Mouse (Mus musculus) urinary bladder, postnatal 14 days (tissue): ENCODE measurements around the gene Chek2.
A peak's percentile ranks its signal among the peaks of the same experiment; 100 is the strongest.
"Not testable (repeated sequence)": the region's sequence is repeated elsewhere in the genome, so short reads cannot be mapped to it uniquely, and the experiment has no call there.

Experiments
- DNase-seq: peaks from one replicate; pipeline ENCODE4 v3.0.0; 2021; ENCODE audit warnings: low spot score

Gene Chek2

DNA sequence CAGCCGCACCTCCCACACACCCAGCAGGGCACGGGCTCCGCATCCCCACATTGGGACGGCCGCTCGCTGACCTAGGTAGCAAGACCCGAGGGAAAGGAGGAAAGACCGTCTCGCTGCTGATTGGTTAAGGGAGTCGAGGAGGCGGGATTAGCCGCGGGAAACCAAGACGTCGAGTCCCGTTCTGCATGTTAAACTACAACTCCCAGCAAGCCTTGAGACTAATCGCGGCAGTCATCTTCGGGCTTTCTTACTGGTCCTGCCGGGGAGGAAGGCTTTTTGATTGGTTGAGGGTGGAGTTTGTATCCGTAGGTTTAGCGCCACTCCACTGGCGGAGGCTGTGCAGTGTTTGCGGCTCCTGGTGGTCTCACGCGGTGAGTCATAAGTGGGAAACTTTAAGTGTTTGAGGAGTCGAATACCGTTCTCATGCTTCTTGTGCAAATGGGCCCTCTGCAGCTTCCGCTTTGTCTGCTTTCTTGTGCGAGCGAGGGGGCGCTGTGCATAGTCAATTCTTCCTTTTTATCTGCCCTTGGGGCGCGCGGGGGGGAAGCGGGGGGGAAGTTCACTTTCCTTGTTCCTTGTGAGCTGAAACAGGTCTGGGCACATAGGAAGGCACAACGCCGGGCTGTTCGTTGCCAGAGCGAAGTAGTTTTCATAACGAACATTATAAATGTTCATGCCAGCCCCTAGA lies at the start of gene Chek2, which contains the start of gene Hscb:
Gene Chek2 (plus strand): TSS at position 302 of the 688 bp plus-strand sequence.
Gene Hscb (minus strand): TSS at position 100 of the 688 bp plus-strand sequence.
- DNase-seq, result peak; percentile 98

DNA sequence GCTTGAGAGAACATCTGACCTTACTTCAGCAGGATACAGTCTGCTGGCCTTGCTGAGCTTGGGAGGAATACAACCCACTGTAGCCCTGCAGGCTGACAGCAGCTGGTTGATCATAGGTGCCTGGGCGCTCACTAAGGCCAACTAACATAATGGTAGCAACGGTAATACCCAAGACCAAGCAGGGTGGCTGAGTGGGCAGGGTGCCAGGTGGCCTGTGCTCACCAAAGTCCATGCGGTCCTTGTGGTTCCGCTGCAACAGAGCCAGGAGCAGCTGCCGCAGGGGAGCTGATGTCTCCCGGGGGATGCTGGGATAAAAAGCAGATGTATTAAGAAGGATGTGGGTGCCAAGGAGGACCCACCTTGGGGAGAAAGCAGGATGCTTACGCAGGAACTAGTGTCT lies 45.4 kb upstream of the Chek2 start:
- no peak for DNase-seq

- DNase-seq, result peak; percentile 39
These were observed 42.1 kb upstream of the Chek2 start for GRCm38 (mm10) chr5:110797696-110798095.

DNA sequence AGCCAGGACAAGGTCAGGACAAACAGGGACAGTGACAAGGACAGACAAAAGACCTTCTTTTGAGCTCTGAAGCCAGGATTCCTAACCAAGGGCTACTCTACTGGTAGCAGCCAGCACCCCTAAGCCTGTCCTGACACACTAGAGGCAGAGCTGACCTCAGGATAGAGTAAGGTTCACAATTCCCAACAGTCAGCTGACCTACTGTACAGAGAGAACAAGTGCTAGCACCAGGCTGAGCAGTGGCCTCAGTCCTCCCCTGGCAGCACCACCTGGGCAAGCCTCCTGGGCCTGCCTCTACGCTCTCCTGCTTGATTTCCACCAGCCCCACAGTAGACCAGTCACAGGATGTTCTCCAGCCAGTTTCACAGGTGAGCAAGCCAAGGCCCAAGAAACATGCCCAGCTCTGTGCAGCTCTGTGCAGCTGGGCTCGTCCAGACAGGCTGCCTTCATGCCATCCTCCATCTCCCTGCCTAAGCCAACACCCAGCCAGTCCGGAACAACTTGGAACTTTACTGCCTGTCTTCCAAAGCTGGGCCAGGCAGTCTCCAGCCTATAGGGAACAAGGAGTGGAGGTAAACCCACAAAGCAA lies 38.6 kb upstream of the Chek2 start:
- DNase-seq, result peak; percentile 33

DNA sequence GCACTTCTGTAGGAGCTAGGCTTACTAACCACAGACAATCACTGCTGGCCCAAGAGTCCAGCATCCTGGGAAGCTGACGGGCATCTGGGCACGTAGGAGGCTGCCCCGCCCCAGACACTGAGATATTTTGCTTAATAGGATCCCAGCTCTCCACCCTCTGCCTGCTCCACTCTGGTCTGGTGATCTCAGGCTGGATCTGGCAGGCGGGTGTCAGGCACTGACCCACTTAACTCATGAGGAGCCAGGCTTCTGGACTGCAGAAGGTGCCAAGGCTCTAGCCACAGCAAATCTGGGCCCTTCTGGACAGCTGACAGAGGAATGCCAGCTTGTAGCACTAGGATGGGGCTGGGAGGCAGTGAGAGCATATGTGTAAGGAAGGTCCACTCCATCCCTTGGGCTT lies 37.6 kb upstream of the Chek2 start:
- no peak for DNase-seq

- DNase-seq, result no peak
These were observed 37.0 kb upstream of the Chek2 start for GRCm38 (mm10) chr5:110802809-110803208.

- DNase-seq, result no peak
These were observed 35.6 kb upstream of the Chek2 start for GRCm38 (mm10) chr5:110804012-110804743.

- no peak for DNase-seq
These were observed 33.6 kb upstream of the Chek2 start for GRCm38 (mm10) chr5:110806154-110806553.

GRCm38 (mm10) chr5:110806676-110807075 lies 33.1 kb upstream of the Chek2 start:
- DNase-seq, result no peak

GRCm38 (mm10) chr5:110807453-110807852 lies 32.3 kb upstream of the Chek2 start:
- no peak for DNase-seq

- DNase-seq, result peak; percentile 94
These were observed 31.6 kb upstream of the Chek2 start for GRCm38 (mm10) chr5:110808061-110808631.

DNA sequence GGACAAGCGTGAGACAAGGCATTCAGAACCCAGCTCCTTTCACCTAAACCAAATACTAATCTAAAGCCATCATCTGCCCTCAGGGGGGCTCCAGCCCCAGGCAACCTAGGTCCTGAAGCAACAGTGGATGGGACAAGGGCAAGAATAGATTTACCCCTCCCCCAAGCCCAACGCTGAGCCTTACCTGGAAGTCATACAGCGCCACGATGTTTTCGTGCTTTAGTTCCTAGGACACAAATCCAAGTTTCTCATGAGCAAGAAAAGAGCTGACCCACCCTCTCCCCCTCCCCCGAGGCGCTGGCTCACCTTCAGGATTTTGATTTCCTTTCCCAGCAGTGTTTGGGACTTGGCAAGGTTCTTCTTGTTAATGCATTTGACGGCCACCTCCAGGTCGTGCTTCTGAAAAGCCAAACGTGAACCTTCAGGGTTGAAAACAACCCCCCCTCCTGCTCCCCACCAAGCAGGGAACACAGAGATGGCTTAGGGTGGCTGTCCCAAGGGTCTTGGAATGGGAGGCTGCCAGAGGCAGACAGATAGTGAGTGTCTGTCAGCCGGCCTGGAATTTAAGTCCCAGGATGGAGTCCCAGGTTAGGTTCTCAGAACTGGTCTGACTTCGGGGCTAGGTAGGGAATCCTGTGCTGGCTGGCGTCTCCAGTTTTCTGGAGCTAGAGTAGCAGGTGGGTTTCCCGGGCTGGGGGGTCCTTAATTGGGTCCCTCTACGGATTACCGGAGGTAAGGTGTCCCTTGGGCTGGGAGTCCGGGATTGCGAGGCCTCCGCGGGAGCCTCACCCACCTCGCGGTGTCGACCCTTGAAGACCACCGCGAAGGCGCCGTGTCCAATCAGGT lies 30.7 kb upstream of the Chek2 start:
- peak; percentile 34 for DNase-seq

- peak; percentile 100 for DNase-seq
These were observed 30.0 kb upstream of the Chek2 start, which contains the start of gene Ulk1 for GRCm38 (mm10) chr5:110809667-110810325. Ulk1 (minus strand) TSS chr5:110810097.

GRCm38 (mm10) chr5:110824421-110824820 lies 15.4 kb upstream of the Chek2 start:
- no peak for DNase-seq

- DNase-seq, result no peak
These were observed 12.8 kb upstream of the Chek2 start for GRCm38 (mm10) chr5:110826781-110827495.

DNA sequence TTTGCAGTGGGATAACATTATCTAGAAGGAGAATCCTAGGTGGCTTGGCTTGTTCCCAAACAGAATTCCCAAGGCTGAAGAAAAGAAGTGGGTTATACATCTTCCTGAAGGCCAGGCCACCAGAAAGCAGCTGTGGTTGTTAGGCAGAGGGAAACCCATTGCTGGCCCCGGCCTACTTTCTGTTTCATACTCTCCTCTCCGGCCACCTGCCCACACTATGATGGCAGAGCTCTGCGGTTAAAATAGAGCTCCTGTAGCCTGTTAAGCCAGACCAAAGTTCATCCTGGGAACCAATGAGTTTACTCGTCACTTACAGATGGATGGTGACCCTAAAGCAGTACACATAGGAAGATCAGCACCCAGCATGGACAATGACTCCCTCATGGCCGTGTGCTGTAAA lies 12.2 kb upstream of the Chek2 start:
- DNase-seq, result no peak

- DNase-seq, result no peak
These were observed 8.6 kb upstream of the Chek2 start for GRCm38 (mm10) chr5:110831036-110831720.

DNA sequence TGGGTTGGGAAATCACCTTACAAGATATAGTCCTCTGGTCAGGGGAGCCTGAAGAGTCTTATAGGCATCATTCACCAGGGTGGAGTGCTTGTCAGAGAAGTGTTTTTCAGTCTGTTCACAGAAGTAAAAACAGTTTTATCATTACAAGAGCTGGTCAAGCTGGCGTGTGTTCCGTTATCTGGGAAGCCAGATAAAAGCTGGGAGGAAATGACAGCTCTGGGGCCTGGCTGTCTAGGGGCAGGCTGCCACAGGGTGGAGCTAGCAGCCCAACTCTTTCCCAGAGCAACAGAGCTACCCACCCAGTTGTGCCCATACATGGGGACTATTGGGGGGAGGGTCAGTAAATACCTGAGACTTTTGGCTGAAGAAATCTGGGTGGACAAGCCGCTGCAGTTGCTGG lies 3.8 kb upstream of the Chek2 start:
- DNase-seq, result peak; percentile 58

GRCm38 (mm10) chr5:110838016-110838415 lies 1.8 kb upstream of the Chek2 start:
- not testable (repeated sequence) for DNase-seq
